Comparison of ENCODE assay signal across 23 mouse cellular contexts in genomic region chr11:114642926-114643325, GRCm38 (mm10).
DNase-seq lines count a peak whose midpoint lies in the region; ATAC-seq lines count a peak whose summit lies in the region.
"Had no signal": no experiment of that assay in that cellular context is flagged by ENCODE, and none has a peak within 500 bp of the region (broad histone marks: within the 10 kb centered on the region; RNA-seq: fewer than 3 reads in every experiment).

No protein-coding gene starts in this region.

- DNase-seq in 3T3-L1 (ENCODE audit: low read depth, low spot score) (peak; percentile 46), NIH3T3 (ENCODE audit: low read depth) (peak; percentile 76)
- DNase-seq in Muller cell, postnatal 12 days (ENCODE audit: inconsistent ontology term), result peak; percentile 71
- DNase-seq in urinary bladder, postnatal 4 days (ENCODE audit: low spot score in 2 of 2), result no peak
- DNase-seq in kidney, adult 18-20 months, result no peak
- DNase-seq: adrenal gland, adult 2 months; adrenal gland, adult 8-10 months; adrenal gland, postnatal 10 days; adrenal gland, postnatal 14 days; adrenal gland, postnatal 25 days; adrenal gland, postnatal 36 days; B cell, adult 2 months; cerebellum, adult 11 months; cerebellum, adult 11-12 months; cerebellum, adult 18-20 months; cerebellum, adult 2 months; cerebellum, adult 8-10 months; cerebellum, adult 9-10 months; cerebellum, adult 9-11 months had no signal

- ATAC-seq in cerebellum, adult (ENCODE audit: insufficient number of reproducible peaks, low FRiP score, low TSS enrichment), result no peak
- ATAC-seq: activated CD4-positive, CD25-positive, alpha-beta regulatory T cell, adult 4 months; CD4-positive, CD25-positive, alpha-beta regulatory T cell, adult 4 months; Patski had no signal

Comparison
In these comparisons a context has a peak if more than half of its experiments do, and no peak if none do; other contexts are left out.
1. DNase-seq: peak in 3T3-L1 (single experiment), Muller cell, postnatal 12 days (single experiment) and NIH3T3 (single experiment); none in urinary bladder, postnatal 4 days (0 of 2) and kidney, adult 18-20 months (single experiment).